Mouse (Mus musculus) limb, embryonic 13.5 days (tissue): ENCODE data around the gene Rab3il1. TPM values are rescaled to one million over a fixed set of nuclear protein-coding genes. Genes with fewer than 3 reads are reported as not detected.
"Not testable (repeated sequence)": the region's sequence is repeated elsewhere in the genome, so short reads cannot be mapped to it uniquely, and the experiment has no call there.

ENCODE experiments used
- ATAC-seq: fragments of 200-750 bp; cut with Nextera tagmentation; 2 replicates; pipeline ENCODE4 v1.8.0; 2017; ENCODE audit warnings: low read depth, moderate number of reproducible peaks, moderate TSS enrichment; ENCODE audit not compliant: low FRiP score
- H3K27ac ChIP-seq: fragments of 300-500 bp; sonication (generic); 2 replicates; pipeline ENCODE4 v1.5.1; 2015; ENCODE audit warnings: inconsistent platforms, mild to moderate bottlenecking, moderate library complexity
- H3K27me3 ChIP-seq: fragments of 300-500 bp; sonication (generic); 2 replicates; pipeline ENCODE4 v1.6.1; 2015; ENCODE audit warnings: mild to moderate bottlenecking, inconsistent platforms
- H3K36me3 ChIP-seq: fragments of 300-500 bp; sonication (generic); 2 replicates; pipeline ENCODE4 v1.6.1; 2015; ENCODE audit warnings: inconsistent platforms, mild to moderate bottlenecking, moderate library complexity
- H3K4me1 ChIP-seq: fragments of 300-500 bp; sonication (generic); 2 replicates; pipeline ENCODE4 v1.6.1; 2015; ENCODE audit warnings: inconsistent platforms
- H3K4me2 ChIP-seq: fragments of 300-500 bp; sonication (generic); replicated peaks from 2 replicates; pipeline ENCODE4 v1.6.1; 2015; ENCODE audit warnings: inconsistent platforms, mild to moderate bottlenecking, moderate library complexity
- H3K4me3 ChIP-seq: fragments of 300-500 bp; sonication (generic); 2 replicates; pipeline ENCODE4 v1.5.1; 2015; ENCODE audit warnings: moderate library complexity, mild to moderate bottlenecking, inconsistent platforms
- H3K9ac ChIP-seq: fragments of 300-500 bp; sonication (generic); 2 replicates; pipeline ENCODE4 v1.6.1; 2015; ENCODE audit warnings: mild to moderate bottlenecking, inconsistent platforms
- H3K9me3 ChIP-seq: fragments of 300-500 bp; sonication (generic); 2 replicates; pipeline ENCODE4 v1.6.1; 2016; ENCODE audit warnings: inconsistent platforms
- WGBS: fragments of 180-500 bp; shearing (Covaris S2); methylation state at CpG from one replicate; pipeline ENCODE4 v1.1.7; 2015; 5-methylcytosine and 5-hydroxymethylcytosine counted together
- polyA plus RNA-seq: library from polyadenylated mRNA; unstranded; fragments of >200 nt; fragmentation: Nextera tagmentation; extraction: Ambion mirVana; gene quantifications from 2 replicates; pipeline ENCODE4 v1.2.1, GENCODE M21; 2015

Rab3il1 gene
- polyA plus RNA-seq, 1 experiment from 2014 or later: 40.6 TPM

- H3K4me1 ChIP-seq: no peaks in the 10 kb centered on the region
- H3K36me3 ChIP-seq: no peaks in the 10 kb centered on the region
- 27% methylated on average over 2 of the region's 2 CpGs for WGBS
- no peak overlapping the region for H3K4me2 ChIP-seq
- H3K4me3 ChIP-seq: no peak overlapping the region
- H3K27me3 ChIP-seq: no peaks in the 10 kb centered on the region
- H3K27ac ChIP-seq: no peak overlapping the region
- H3K9me3 ChIP-seq: no peaks in the 10 kb centered on the region
- no peak for ATAC-seq
- H3K9ac ChIP-seq: no peak overlapping the region
Measured at GRCm38 (mm10) chr19:9966096-9966867, 35.2 kb upstream of the Rab3il1 start.

- Histone ChIP-seq H3K4me1 (no peaks in the 10 kb centered on the region), H3K27me3 (no peaks in the 10 kb centered on the region), H3K9ac (no peak overlapping the region), H3K4me2 (no peak overlapping the region), H3K27ac (no peak overlapping the region), H3K9me3 (no peaks in the 10 kb centered on the region), H3K4me3 (no peak overlapping the region), H3K36me3 (no peaks in the 10 kb centered on the region)
- WGBS: 82% methylated on average over 10 of the region's 10 CpGs
- no peak for ATAC-seq
Measured at GRCm38 (mm10) chr19:9968081-9968787, 33.2 kb upstream of the Rab3il1 start.

- H3K4me2 ChIP-seq, H3K36me3 ChIP-seq, ATAC-seq, H3K9me3 ChIP-seq, H3K4me1 ChIP-seq, H3K27ac ChIP-seq, H3K27me3 ChIP-seq, H3K4me3 ChIP-seq, H3K9ac ChIP-seq: not testable (repeated sequence)
- 53% methylated on average over 2 of the region's 2 CpGs for WGBS
Measured at GRCm38 (mm10) chr19:9974853-9975252, 26.6 kb upstream of the Rab3il1 start.

GRCm38 (mm10) chr19:9977085-9977484, 24.4 kb upstream of the Rab3il1 start:
- H3K27ac ChIP-seq: no peak overlapping the region
- H3K9me3 ChIP-seq: no peaks in the 10 kb centered on the region
- peaks cover 11% of the 10 kb centered on the region for H3K4me1 ChIP-seq
- ATAC-seq: no peak; the same call in 1 of the 2 replicates
- H3K4me3 ChIP-seq: no peak overlapping the region
- no peaks in the 10 kb centered on the region for H3K27me3 ChIP-seq
- 79% methylated on average over 10 of the region's 10 CpGs for WGBS
- no peak overlapping the region for H3K4me2 ChIP-seq
- H3K36me3 ChIP-seq: no peaks in the 10 kb centered on the region
- no peak overlapping the region for H3K9ac ChIP-seq

- no peak overlapping the region for H3K27ac ChIP-seq
- peaks cover 13% of the 10 kb centered on the region for H3K4me1 ChIP-seq
- 53% methylated on average over 5 of the region's 5 CpGs for WGBS
- H3K36me3 ChIP-seq: no peaks in the 10 kb centered on the region
- no peak overlapping the region for H3K9ac ChIP-seq
- no peaks in the 10 kb centered on the region for H3K27me3 ChIP-seq
- ATAC-seq: no peak
- no peak overlapping the region for H3K4me3 ChIP-seq
- no peaks in the 10 kb centered on the region for H3K9me3 ChIP-seq
- no peak overlapping the region for H3K4me2 ChIP-seq
Measured at GRCm38 (mm10) chr19:9978431-9978951, 23.0 kb upstream of the Rab3il1 start.

GRCm38 (mm10) chr19:9979156-9979555, 22.3 kb upstream of the Rab3il1 start:
- no peak overlapping the region for H3K4me3 ChIP-seq
- no peak overlapping the region for H3K27ac ChIP-seq
- 83% methylated on average over 2 of the region's 2 CpGs for WGBS

GRCm38 (mm10) chr19:9980258-9980657, 21.2 kb upstream of the Rab3il1 start, which contains the start of gene Fth1:
Gene Fth1 (plus strand): TSS chr19:9980598.
- Histone ChIP-seq H3K4me2 (no peak within 1 kb of the TSS), H3K27ac (no peak within 1 kb of the TSS), H3K4me1 (peaks cover 26% of the 10 kb centered on the region), H3K36me3 (peaks cover 14% of the 10 kb centered on the region), H3K27me3 (no peaks in the 10 kb centered on the region), H3K9ac (no peak within 1 kb of the TSS), H3K4me3 (no peak within 1 kb of the TSS), H3K9me3 (no peaks in the 10 kb centered on the region)
- 88% methylated on average over 4 of the region's 4 CpGs for WGBS
- ATAC-seq: no peak

More at GRCm38 (mm10) chr19:9979156-9979555, 22.3 kb upstream of the Rab3il1 start:
- Histone ChIP-seq H3K4me1 (peaks cover 20% of the 10 kb centered on the region), H3K9ac (no peak overlapping the region), H3K4me2 (no peak overlapping the region), H3K9me3 (no peaks in the 10 kb centered on the region), H3K27me3 (no peaks in the 10 kb centered on the region), H3K36me3 (peaks cover 3% of the 10 kb centered on the region)
- ATAC-seq: no peak

- Histone ChIP-seq H3K4me2 (peak overlapping the region; percentile 96), H3K9me3 (no peaks in the 10 kb centered on the region), H3K36me3 (peaks cover 22% of the 10 kb centered on the region), H3K27ac (peak overlapping the region; percentile 90), H3K4me1 (peaks cover 26% of the 10 kb centered on the region), H3K27me3 (no peaks in the 10 kb centered on the region), H3K9ac (peak overlapping the region; percentile 70), H3K4me3 (peak overlapping the region; percentile 90)
- WGBS: 72% methylated on average over 4 of the region's 4 CpGs
- no peak for ATAC-seq
Measured at GRCm38 (mm10) chr19:9981621-9982020, 19.8 kb upstream of the Rab3il1 start.

- H3K4me1 ChIP-seq: peaks cover 32% of the 10 kb centered on the region
- H3K9me3 ChIP-seq: no peaks in the 10 kb centered on the region
- peak overlapping the region; percentile 91 for H3K9ac ChIP-seq
- ATAC-seq: peak; percentile 97
- H3K4me2 ChIP-seq: peak overlapping the region; percentile 96
- no peaks in the 10 kb centered on the region for H3K27me3 ChIP-seq
- H3K36me3 ChIP-seq: peaks cover 22% of the 10 kb centered on the region
- H3K4me3 ChIP-seq: peak overlapping the region; percentile 90
- peak overlapping the region; percentile 97 for H3K27ac ChIP-seq
- WGBS: under 1% methylated on average over 57 of the region's 59 CpGs
Measured at GRCm38 (mm10) chr19:9982151-9982851, 19.2 kb upstream of the Rab3il1 start.

GRCm38 (mm10) chr19:9982852-9983542, 18.5 kb upstream of the Rab3il1 start:
- H3K9ac ChIP-seq: peak overlapping the region; percentile 91

More at GRCm38 (mm10) chr19:9982852-9983542, 18.5 kb upstream of the Rab3il1 start:
- H3K4me2 ChIP-seq: peak overlapping the region; percentile 96
- no peaks in the 10 kb centered on the region for H3K27me3 ChIP-seq
- peak overlapping the region; percentile 97 for H3K27ac ChIP-seq
- H3K4me1 ChIP-seq: peaks cover 39% of the 10 kb centered on the region
- WGBS: under 1% methylated on average over 31 of the region's 31 CpGs
- H3K36me3 ChIP-seq: peaks cover 22% of the 10 kb centered on the region
- ATAC-seq: peak; percentile 83
- H3K9me3 ChIP-seq: no peaks in the 10 kb centered on the region
- peak overlapping the region; percentile 90 for H3K4me3 ChIP-seq
